Mouse (Mus musculus) Patski (cell line): ENCODE measurements around the gene Rpa2. TPM values are rescaled to one million over a fixed set of nuclear protein-coding genes. Genes with fewer than 3 reads are reported as not detected.
"Not testable (repeated sequence)": the region's sequence is repeated elsewhere in the genome, so short reads cannot be mapped to it uniquely, and the experiment has no call there.

Experiments used
- ATAC-seq: fragments of 100-300 bp; one replicate; pipeline ENCODE4 v1.8.0; 2021
- CTCF ChIA-PET: fragments of 350-600 bp; sonication (Branson Sonifier 250); formaldehyde crosslinking; loops from one replicate; lab custom pipeline; 2022; ENCODE audit warnings: inconsistent platforms; lab: Charles Lee
- POLR2A ChIA-PET: fragments of 350-600 bp; sonication (Branson Sonifier 250); formaldehyde crosslinking; loops from one replicate; lab custom pipeline; 2022; ENCODE audit warnings: antibody characterized with exemption, inconsistent platforms; lab: Charles Lee
- DNase-seq: peaks from one replicate; pipeline ENCODE4 v3.0.0-alpha.2; 2011; ENCODE audit warnings: low read depth, low spot score
- H3K27me3 ChIP-seq: fragments of 371-371 bp; one replicate; pipeline ENCODE4 v1.5.1; 2021
- CTCF ChIP-seq: fragments of 100-300 bp; IDR thresholded peaks from one replicate; pipeline ENCODE4 v1.5.1; 2021
- in situ Hi-C: fragments of 300-500 bp; cut with MboI; formaldehyde crosslinking; loops from 3 replicates; pipeline ENCODE4 v1.11.1; 2018; ENCODE audit warnings: low pct_unique_long_range_greater_than_20kb, mixed read lengths
- polyA plus RNA-seq: library from polyadenylated mRNA; unstranded; gene quantifications from one replicate; pipeline ENCODE4 v1.2.3, GENCODE M21; 2021

Rpa2 gene
- polyA plus RNA-seq, 1 experiment from 2014 or later = 15.5 TPM

- peak; percentile 11 for TF ChIP-seq CTCF
- in situ Hi-C loops, POLR2A ChIA-PET, H3K27me3 ChIP-seq, ATAC-seq, DNase-seq: not testable (repeated sequence)
- CTCF ChIA-PET = interaction anchor here (0.9 kb wide), 1 partner anchor 39 kb away, joined by 3 read pairs; no protein-coding TSS in a partner anchor
These were observed 5.0 kb upstream of the Rpa2 start for GRCm38 (mm10) chr4:132763125-132763524.

- CTCF ChIA-PET = interaction anchor here (1.2 to 1.3 kb wide), 2 partner anchors 9 to 53 kb away, joined by 3 read pairs; no protein-coding TSS in a partner anchor
- TF ChIP-seq CTCF = no peak
- H3K27me3 ChIP-seq = no peaks in the 10 kb centered on the region
- DNase-seq (no peak), ATAC-seq (no peak)
- in situ Hi-C loops = no loop called here
- POLR2A ChIA-PET = no interaction called here
These were observed 3.6 kb downstream of the Rpa2 start for GRCm38 (mm10) chr4:132771776-132772175.

- in situ Hi-C loops = loop anchor here (5.0 kb wide), 2 partner anchors 47 to 157 kb away; no protein-coding TSS in a partner anchor
- no peak for DNase-seq
- no peak for ATAC-seq
- CTCF ChIA-PET = interaction anchor here (5.4 kb wide), 1 partner anchor 49 kb away, joined by 33 read pairs; no protein-coding TSS in a partner anchor
- POLR2A ChIA-PET = no interaction called here
- no peaks in the 10 kb centered on the region for H3K27me3 ChIP-seq
- no peak for TF ChIP-seq CTCF
These were observed 6.8 kb downstream of the Rpa2 start for GRCm38 (mm10) chr4:132774905-132775304.

GRCm38 (mm10) chr4:132776764-132777163 lies 8.6 kb downstream of the Rpa2 start:
- POLR2A ChIA-PET = interaction anchor here (0.6 to 1.3 kb wide), 2 partner anchors 29 to 48 kb away, joined by 3 to 5 read pairs; no protein-coding TSS in a partner anchor
- in situ Hi-C loops = loop anchor here (5.0 kb wide), 2 partner anchors 46 to 156 kb away; no protein-coding TSS in a partner anchor
- CTCF ChIA-PET = interaction anchor here (1.1 to 5.4 kb wide), 7 partner anchors 11 to 64 kb away, joined by 3 to 33 read pairs (median 4); no protein-coding TSS in a partner anchor
- ATAC-seq = no peak
- H3K27me3 ChIP-seq = no peaks in the 10 kb centered on the region
- no peak for DNase-seq
- peak; percentile 61 for TF ChIP-seq CTCF

GRCm38 (mm10) chr4:132778562-132779201 lies 10.6 kb downstream of the Rpa2 start:
- TF ChIP-seq CTCF = no peak
- H3K27me3 ChIP-seq = no peaks in the 10 kb centered on the region
- no peak for ATAC-seq
- ChIA-PET CTCF (interaction anchor here (1.2 to 5.4 kb wide), 2 partner anchors 21 to 45 kb away, joined by 4 to 33 read pairs; partner anchors contain the start of gene Smpdl3b), POLR2A (no interaction called here)
- no peak for DNase-seq
- in situ Hi-C loops = loop anchor here (5.0 kb wide), 2 partner anchors 44 to 154 kb away; no protein-coding TSS in a partner anchor

GRCm38 (mm10) chr4:132780288-132780687 lies 12.2 kb downstream of the Rpa2 start:
- TF ChIP-seq CTCF = no peak
- H3K27me3 ChIP-seq = no peaks in the 10 kb centered on the region
- POLR2A ChIA-PET = no interaction called here
- CTCF ChIA-PET = interaction anchor here (0.9 kb wide), 1 partner anchor 8 kb away, joined by 3 read pairs; no protein-coding TSS in a partner anchor
- in situ Hi-C loops = no loop called here
- DNase-seq (no peak), ATAC-seq (no peak)

- no peaks in the 10 kb centered on the region for H3K27me3 ChIP-seq
- POLR2A ChIA-PET = no interaction called here
- DNase-seq (no peak), ATAC-seq (no peak)
- TF ChIP-seq CTCF = no peak
- in situ Hi-C loops = no loop called here
- CTCF ChIA-PET = interaction anchor here (1.5 kb wide), 1 partner anchor 39 kb away, joined by 4 read pairs; no protein-coding TSS in a partner anchor
These were observed 15.6 kb downstream of the Rpa2 start for GRCm38 (mm10) chr4:132783732-132784131.

- in situ Hi-C loops = no loop called here
- CTCF ChIA-PET = no interaction called here
These were observed 17.1 kb downstream of the Rpa2 start for GRCm38 (mm10) chr4:132785228-132785627.

GRCm38 (mm10) chr4:132789731-132790130 lies 21.6 kb downstream of the Rpa2 start:
- no peak for DNase-seq
- POLR2A ChIA-PET = no interaction called here
- H3K27me3 ChIP-seq = no peaks in the 10 kb centered on the region
- ATAC-seq = no peak
- no peak for TF ChIP-seq CTCF
- CTCF ChIA-PET = no interaction called here
- in situ Hi-C loops = no loop called here

More at GRCm38 (mm10) chr4:132785228-132785627, 17.1 kb downstream of the Rpa2 start:
- POLR2A ChIA-PET = no interaction called here
- ATAC-seq (no peak), DNase-seq (no peak)
- no peak for TF ChIP-seq CTCF
- no peaks in the 10 kb centered on the region for H3K27me3 ChIP-seq

- DNase-seq, POLR2A ChIA-PET: not testable (repeated sequence)
- CTCF ChIA-PET = interaction anchor here (0.7 to 1.7 kb wide), 3 partner anchors 13 to 30 kb away, joined by 3 to 6 read pairs (median 6); no protein-coding TSS in a partner anchor
These were observed 25.3 kb downstream of the Rpa2 start for GRCm38 (mm10) chr4:132793322-132794004.

More at GRCm38 (mm10) chr4:132793322-132794004, 25.3 kb downstream of the Rpa2 start:
- in situ Hi-C loops, H3K27me3 ChIP-seq, ATAC-seq: not testable (repeated sequence)
